Mouse (Mus musculus) retina, postnatal 1 day (tissue): Measurements from ENCODE around the gene Zfp973.
"Not testable (repeated sequence)": the region's sequence is repeated elsewhere in the genome, so short reads cannot be mapped to it uniquely, and the experiment has no call there.

Experiments used
- DNase-seq: peaks from one replicate; pipeline ENCODE4 v3.0.0-alpha.2; 2012

Zfp973 gene

DNA sequence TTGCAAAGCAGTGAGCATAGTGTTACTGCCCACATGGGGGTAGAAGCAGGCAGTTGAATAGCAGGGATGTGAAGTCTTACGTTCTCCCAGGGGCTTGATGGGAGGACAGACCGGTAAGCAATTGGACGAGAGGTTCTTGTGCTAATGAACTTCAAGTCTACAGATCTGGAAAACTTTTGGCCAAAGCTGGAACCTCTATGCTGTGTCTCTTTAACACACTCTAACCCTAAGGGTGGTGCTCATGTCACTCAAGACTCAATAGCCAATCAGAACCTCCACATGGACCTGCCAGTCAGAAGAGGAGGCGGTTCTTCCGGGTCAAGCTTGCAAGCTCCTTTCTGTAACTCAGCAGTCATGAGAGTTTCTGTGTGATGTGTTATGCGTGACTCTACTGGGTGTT is at the start of gene Zfp973:
TSS of gene Zfp973 (plus strand) at position 301 of the 400 bp plus-strand sequence.
- DNase-seq: not testable (repeated sequence)

- DNase-seq: not testable (repeated sequence)
Observed at GRCm38 (mm10) chr2:176636244-176636643, 34.1 kb upstream of the Zfp973 start, which contains the start of gene Gm14308. Gene Gm14308 (minus strand): TSS chr2:176636344.

DNA sequence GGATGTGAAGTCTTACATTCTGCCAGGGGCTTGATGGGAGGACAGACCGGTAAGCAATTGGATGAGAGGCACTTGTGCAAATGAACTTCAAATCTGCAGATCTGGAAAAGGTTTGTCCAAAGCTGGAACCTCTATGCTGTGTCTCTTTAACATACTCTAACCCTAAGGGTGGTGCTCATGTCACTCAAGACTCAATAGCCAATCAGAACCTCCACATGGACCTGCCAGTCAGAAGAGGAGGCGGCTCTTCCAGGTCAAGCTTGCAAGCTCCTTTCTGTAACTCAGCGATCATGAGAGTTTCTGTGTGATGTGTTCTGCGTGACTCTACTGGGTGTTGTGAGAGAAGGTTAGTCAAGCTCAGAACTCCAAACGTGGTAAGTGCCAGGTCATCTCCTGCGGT is 37.7 kb downstream of the Zfp973 start, which contains the start of gene Gm14305:
TSS of gene Gm14305 (plus strand) at position 278 of the 400 bp plus-strand sequence.
- DNase-seq: not testable (repeated sequence)
